16 mouse cellular contexts compared by ENCODE assay signal in the genomic region with DNA sequence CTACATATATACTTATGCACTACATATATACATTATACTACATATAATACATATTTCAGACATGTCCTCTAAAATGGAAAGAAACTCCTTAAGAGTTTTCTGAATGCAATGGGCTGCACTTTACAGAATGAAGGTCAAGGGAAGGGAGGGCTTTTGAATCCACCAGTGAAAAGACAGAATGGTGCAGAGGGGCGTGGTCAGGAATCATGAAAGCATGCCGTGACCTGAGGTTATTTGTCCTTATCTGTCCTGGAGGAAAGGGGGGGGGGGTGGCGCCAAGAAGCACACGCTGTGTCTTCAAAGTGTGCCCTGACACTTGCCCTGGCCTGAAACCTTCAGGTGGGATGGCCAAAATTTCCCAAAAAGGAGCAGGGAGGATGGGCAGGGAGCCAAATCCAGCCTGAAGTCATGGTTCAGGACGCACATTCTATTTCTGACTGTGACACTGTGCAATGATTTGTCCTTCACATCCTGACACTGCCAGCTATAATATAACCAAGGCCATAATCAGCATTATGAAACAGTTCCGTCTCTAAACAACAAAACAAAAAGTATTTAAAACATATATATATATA. TPM values are rescaled to one million over a fixed set of nuclear protein-coding genes. Genes with fewer than 3 reads are reported as not detected.
DNase-seq lines count a peak whose midpoint lies in the region; ATAC-seq lines count a peak whose summit lies in the region.
"Had no signal": no experiment of that assay in that cellular context is flagged by ENCODE, and none has a peak within 500 bp of the region (broad histone marks: within the 10 kb centered on the region; RNA-seq: fewer than 3 reads in every experiment).

No protein-coding gene starts in this region.

- H3K27me3 ChIP-seq in heart, embryonic 16.5 days (ENCODE audit: control insufficient read depth, insufficient read depth, low read length): no peaks in the 10 kb centered on the region
- H3K27me3 ChIP-seq in hindbrain, embryonic 16.5 days (replicated peaks; ENCODE audit: control insufficient read depth, insufficient read depth, low read length): no peaks in the 10 kb centered on the region
- H3K27me3 ChIP-seq: embryonic facial prominence, embryonic 15.5 days; forebrain, embryonic 13.5 days had no signal

- peak overlapping the region; percentile 36; the same call in 1 of the 2 replicates for H3K4me2 ChIP-seq in heart, embryonic 16.5 days (ENCODE audit: low read depth, low read length)
- no peak overlapping the region for H3K4me2 ChIP-seq in hindbrain, embryonic 16.5 days (ENCODE audit: low read length)
- H3K4me2 ChIP-seq: embryonic facial prominence, embryonic 15.5 days; forebrain, embryonic 13.5 days had no signal

- intact Hi-C loops in heart, postnatal 25 days (cut with DNase I): no loop called here
- intact Hi-C loops in left cerebral cortex, postnatal 14 days (cut with DNase I): no loop called here

- DNase-seq in heart, adult 18-20 months: peak; percentile 64 to 66
- DNase-seq in heart, postnatal 25 days (ENCODE audit: low spot score): no peak
- peak; percentile 34 to 45 for DNase-seq in gastrocnemius, adult 8-10 months (ENCODE audit: low spot score in 2 of 2)
- DNase-seq in left cerebral cortex, postnatal 14 days (ENCODE audit: low spot score in 2 of 2): no peak
- no peak for DNase-seq in layer of hippocampus, postnatal 25 days (ENCODE audit: extremely low spot score in 1 of 2, low spot score in 1 of 2)
- no peak for DNase-seq in adipocyte (ENCODE audit: low spot score)
- DNase-seq: kidney, postnatal 14 days had no signal

- H3K27ac ChIP-seq in heart, embryonic 16.5 days (ENCODE audit: low read length): peak overlapping the region; percentile 80
- no peak overlapping the region for H3K27ac ChIP-seq in hindbrain, embryonic 16.5 days (ENCODE audit: low read depth, low read length)
- H3K27ac ChIP-seq: embryonic facial prominence, embryonic 15.5 days; forebrain, embryonic 13.5 days; left cerebral cortex, adult 2 months; liver, embryonic 14.5 days had no signal

- 25% methylated on average over 6 of the region's 6 CpGs for WGBS in heart, embryonic 16.5 days
- 74% methylated on average over 6 of the region's 6 CpGs for WGBS in hindbrain, embryonic 16.5 days

- H3K4me1 ChIP-seq in heart, embryonic 16.5 days (ENCODE audit: control insufficient read depth, insufficient read depth, low read length): peaks cover 65% of the 10 kb centered on the region
- no peaks in the 10 kb centered on the region for H3K4me1 ChIP-seq in hindbrain, embryonic 16.5 days (ENCODE audit: control insufficient read depth, insufficient read depth, low read depth, low read length)
- H3K4me1 ChIP-seq: embryonic facial prominence, embryonic 15.5 days had no signal

- H3K9me3 ChIP-seq in heart, embryonic 16.5 days (replicated peaks; ENCODE audit: control insufficient read depth, low read length): no peaks in the 10 kb centered on the region
- H3K9me3 ChIP-seq in hindbrain, embryonic 16.5 days (ENCODE audit: control insufficient read depth, low read length): no peaks in the 10 kb centered on the region
- H3K9me3 ChIP-seq: embryonic facial prominence, embryonic 15.5 days; forebrain, embryonic 13.5 days; G1E had no signal

- ATAC-seq in heart, embryonic 16.5 days (replicated peaks; ENCODE audit: extremely low read depth, insufficient read depth, low FRiP score): no peak; the same call in 1 of the 2 replicates
- ATAC-seq in hindbrain, embryonic 16.5 days: no peak
- ATAC-seq: activated CD4-positive, CD25-positive, alpha-beta regulatory T cell, adult 4 months; forebrain, embryonic 13.5 days; inflammation-experienced regulatory T-cells, adult 6 months had no signal

- H3K9ac ChIP-seq in heart, embryonic 16.5 days (ENCODE audit: low read length): peak overlapping the region; percentile 8; the same call in 1 of the 2 replicates
- no peak overlapping the region for H3K9ac ChIP-seq in hindbrain, embryonic 16.5 days (ENCODE audit: low read depth, low read length)
- H3K9ac ChIP-seq: embryonic facial prominence, embryonic 15.5 days; forebrain, embryonic 13.5 days; liver, embryonic 14.5 days had no signal

- no peak overlapping the region for H3K4me3 ChIP-seq in heart, embryonic 16.5 days (ENCODE audit: low read length)
- no peak overlapping the region for H3K4me3 ChIP-seq in hindbrain, embryonic 16.5 days (ENCODE audit: low read length)
- H3K4me3 ChIP-seq: embryonic facial prominence, embryonic 15.5 days; forebrain, embryonic 13.5 days; left cerebral cortex, adult 2 months had no signal

- 0 out of 2 replicates have a peak, but pooled peaks cover 8% of the 10 kb centered on the region for H3K36me3 ChIP-seq in heart, embryonic 16.5 days (ENCODE audit: control insufficient read depth, insufficient read depth)
- no peaks in the 10 kb centered on the region for H3K36me3 ChIP-seq in hindbrain, embryonic 16.5 days (ENCODE audit: control insufficient read depth, insufficient read depth, low read length)
- H3K36me3 ChIP-seq: embryonic facial prominence, embryonic 15.5 days; G1E had no signal

RNA-seq across cellular contexts. Expression of gene Actn2, which starts 23.3 kb away (rescaled TPM):
- total RNA-seq in heart, adult 18-20 months (2021): 1,000 to 10,000 TPM; 1,714 to 1,786 TPM
- total RNA-seq in heart, postnatal 25 days (2021): 1,000 to 10,000 TPM; 1,826 to 1,902 TPM
- 100 to 1,000 TPM; 853 to 990 (median 915) TPM for total RNA-seq in gastrocnemius, adult 8-10 months (2022)
- polyA plus RNA-seq in heart, embryonic 16.5 days (2015; fragmentation: Nextera tagmentation; extraction: Ambion mirVana): 1,874 and 1,903 TPM in 2 replicates
- total RNA-seq in left cerebral cortex, postnatal 14 days (2021): 10 to 100 TPM; 19.0 to 21.3 TPM
- 3.8 and 22.8 TPM in 2 replicates for polyA plus RNA-seq in hindbrain, embryonic 16.5 days (2015; fragmentation: Nextera tagmentation; extraction: Ambion mirVana)
- 10 to 100 TPM; 16.9 to 17.6 TPM for total RNA-seq in layer of hippocampus, postnatal 25 days (2021)
- polyA plus RNA-seq: G1E had no signal

RNA-seq across cellular contexts. Expression of gene Mtr, which starts 59.4 kb away (rescaled TPM):
- total RNA-seq in heart, adult 18-20 months (2021): 100 to 1,000 TPM in 1 of 2 experiments, 10 to 100 TPM in 1; 95.0 to 113 TPM
- total RNA-seq in heart, postnatal 25 days (2021): 10 to 100 TPM; 87.6 to 93.6 TPM
- 10 to 100 TPM; 13.0 to 19.2 (median 17.3) TPM for total RNA-seq in gastrocnemius, adult 8-10 months (2022)
- polyA plus RNA-seq in heart, embryonic 16.5 days (2015; fragmentation: Nextera tagmentation; extraction: Ambion mirVana): 11.4 and 11.9 TPM in 2 replicates
- 10 to 100 TPM; 16.9 to 19.0 TPM for total RNA-seq in left cerebral cortex, postnatal 14 days (2021)
- 3.1 and 3.4 TPM in 2 replicates for polyA plus RNA-seq in hindbrain, embryonic 16.5 days (2015; fragmentation: Nextera tagmentation; extraction: Ambion mirVana)
- total RNA-seq in layer of hippocampus, postnatal 25 days (2021): 10 to 100 TPM; 16.7 to 17.3 TPM

Comparison
In these comparisons a context has a peak if more than half of its experiments do, and no peak if none do; other contexts are left out.
1. DNase-seq: peak in heart, adult 18-20 months (2 of 2) and gastrocnemius, adult 8-10 months (2 of 2); none in heart, postnatal 25 days (single experiment), left cerebral cortex, postnatal 14 days (0 of 2), layer of hippocampus, postnatal 25 days (0 of 2) and adipocyte (single experiment).
2. RNA of gene Actn2, which starts 23.3 kb away (total RNA-seq): 1,826 to 1,902 TPM in heart, postnatal 25 days, 1,714 to 1,786 TPM in heart, adult 18-20 months and 853 to 990 TPM in gastrocnemius, adult 8-10 months; 19.0 to 21.3 TPM in left cerebral cortex, postnatal 14 days and 16.9 to 17.6 TPM in layer of hippocampus, postnatal 25 days; every median in the first group is over 10 times any median in the second.
3. RNA of gene Mtr, which starts 59.4 kb away (total RNA-seq): 95.0 to 113 TPM in heart, adult 18-20 months and 87.6 to 93.6 TPM in heart, postnatal 25 days; 13.0 to 19.2 TPM in gastrocnemius, adult 8-10 months, 16.9 to 19.0 TPM in left cerebral cortex, postnatal 14 days and 16.7 to 17.3 TPM in layer of hippocampus, postnatal 25 days; every median in the first group is over 4 times any median in the second.